Mouse (Mus musculus): ENCODE measurements around the gene Scyl1.

DNA sequence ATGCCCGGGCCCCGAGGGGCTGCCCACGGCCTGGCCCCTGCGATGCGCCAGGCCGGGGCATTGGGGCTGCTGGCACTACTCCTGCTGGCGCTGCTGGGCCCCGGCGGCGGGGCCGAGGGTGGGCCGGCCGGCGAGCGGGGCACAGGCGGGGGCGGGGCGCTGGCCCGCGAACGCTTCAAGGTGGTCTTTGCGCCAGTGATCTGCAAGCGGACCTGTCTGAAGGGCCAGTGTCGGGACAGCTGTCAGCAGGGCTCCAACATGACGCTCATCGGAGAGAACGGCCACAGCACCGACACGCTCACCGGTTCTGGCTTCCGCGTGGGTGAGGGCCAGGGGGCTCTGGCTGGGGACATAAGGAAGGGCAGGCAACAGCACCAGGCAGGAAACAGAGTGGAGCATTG, 29.0 kb downstream of the Scyl1 start:
- TF ChIP-seq CTCF (IDR thresholded peaks at IDR 0.05; ENCODE audit: low read depth) (no peak), EP300 (optimal IDR thresholded peaks at IDR 0.05) (no peak)

Measured in stomach, postnatal 0 days (tissue).